Mouse (Mus musculus) heart, embryonic 13.5 days (tissue): ENCODE measurements at regions not wholly inside any gene's neighbourhood (a gene's known extent, or its start where the extent isn't known, plus 50 kb on each side); places are given as distances from the start of the nearest gene placed in this dataset.

ENCODE experiments used
- ATAC-seq: fragments of 200-750 bp; cut with Nextera tagmentation; 2 replicates; pipeline ENCODE4 v1.8.0; 2017; ENCODE audit warnings: moderate TSS enrichment; ENCODE audit not compliant: insufficient number of reproducible peaks, low FRiP score, low TSS enrichment; ENCODE audit errors: extremely low read depth
- H3K27ac ChIP-seq: fragments of 300-500 bp; sonication (generic); replicated peaks from 2 replicates; pipeline ENCODE4 v1.5.1; 2015; ENCODE audit warnings: moderate library complexity, mild to moderate bottlenecking, inconsistent platforms
- H3K27me3 ChIP-seq: fragments of 300-500 bp; sonication (generic); replicated peaks from 2 replicates; pipeline ENCODE4 v1.6.1; 2015; ENCODE audit warnings: mild to moderate bottlenecking, inconsistent platforms
- H3K36me3 ChIP-seq: fragments of 300-500 bp; sonication (generic); 2 replicates; pipeline ENCODE4 v1.6.1; 2015; ENCODE audit warnings: mild to moderate bottlenecking, inconsistent platforms
- H3K4me1 ChIP-seq: fragments of 300-500 bp; sonication (generic); 2 replicates; pipeline ENCODE4 v1.6.1; 2015; ENCODE audit warnings: inconsistent platforms
- H3K4me2 ChIP-seq: fragments of 300-500 bp; sonication (generic); 2 replicates; pipeline ENCODE4 v1.6.1; 2015; ENCODE audit warnings: inconsistent platforms, mild to moderate bottlenecking, moderate library complexity
- H3K4me3 ChIP-seq: fragments of 300-500 bp; sonication (generic); 2 replicates; pipeline ENCODE4 v1.5.1; 2015; ENCODE audit warnings: moderate library complexity, mild to moderate bottlenecking, inconsistent platforms
- H3K9ac ChIP-seq: fragments of 300-500 bp; sonication (generic); 2 replicates; pipeline ENCODE4 v1.6.1; 2015; ENCODE audit warnings: inconsistent platforms, mild to moderate bottlenecking, moderate library complexity
- H3K9me3 ChIP-seq: fragments of 300-500 bp; sonication (generic); 2 replicates; pipeline ENCODE4 v1.6.1; 2016; ENCODE audit warnings: inconsistent platforms
- WGBS: fragments of 180-500 bp; shearing (Covaris S2); methylation state at CpG from one replicate; pipeline ENCODE4 v1.1.7; 2015; ENCODE audit warnings: mixed read lengths; 5-methylcytosine and 5-hydroxymethylcytosine counted together

DNA sequence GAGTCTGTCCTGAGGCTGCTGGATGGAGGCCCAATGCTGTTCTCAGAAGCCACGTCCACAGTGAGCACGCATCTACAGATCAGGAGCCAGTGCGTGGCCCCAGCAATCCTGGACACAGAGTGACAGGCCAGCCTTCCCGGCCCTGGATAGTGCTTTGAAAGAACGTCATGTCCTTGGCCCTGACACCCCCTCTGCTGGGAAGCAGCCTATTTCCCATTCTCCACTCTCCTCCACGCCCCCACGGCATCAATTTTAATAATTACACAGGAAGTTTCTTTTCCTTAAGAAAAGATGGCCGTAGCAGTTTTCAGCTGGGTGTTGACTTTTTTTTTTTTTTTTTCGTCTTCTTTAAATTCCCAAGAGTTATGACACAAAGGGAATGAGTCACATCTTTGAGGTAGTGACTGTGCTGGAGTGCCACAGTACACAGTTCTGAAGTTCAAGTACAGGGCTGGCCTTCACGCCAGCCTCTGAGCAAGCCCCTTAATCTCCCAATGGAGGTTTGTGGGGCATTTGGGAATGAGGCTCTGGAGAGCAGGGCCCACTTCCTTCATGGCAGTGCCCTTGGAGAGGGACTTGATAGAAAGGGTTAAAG is 1280.1 kb upstream of the A1bg start:
- 0 out of 2 replicates have a peak, but pooled peaks cover 5% of the 10 kb centered on the region for H3K4me1 ChIP-seq
- no peak overlapping the region for H3K9ac ChIP-seq
- H3K27me3 ChIP-seq, result no peaks in the 10 kb centered on the region
- 75% methylated on average over 10 of the region's 10 CpGs for WGBS
- H3K27ac ChIP-seq, result no peak overlapping the region
- 0 out of 2 replicates have a peak, but pooled peaks cover 4% of the 10 kb centered on the region for H3K36me3 ChIP-seq
- no peak overlapping the region for H3K4me2 ChIP-seq
- H3K4me3 ChIP-seq, result no peak overlapping the region
- no peak for ATAC-seq
- H3K9me3 ChIP-seq, result peaks cover 6% of the 10 kb centered on the region

DNA sequence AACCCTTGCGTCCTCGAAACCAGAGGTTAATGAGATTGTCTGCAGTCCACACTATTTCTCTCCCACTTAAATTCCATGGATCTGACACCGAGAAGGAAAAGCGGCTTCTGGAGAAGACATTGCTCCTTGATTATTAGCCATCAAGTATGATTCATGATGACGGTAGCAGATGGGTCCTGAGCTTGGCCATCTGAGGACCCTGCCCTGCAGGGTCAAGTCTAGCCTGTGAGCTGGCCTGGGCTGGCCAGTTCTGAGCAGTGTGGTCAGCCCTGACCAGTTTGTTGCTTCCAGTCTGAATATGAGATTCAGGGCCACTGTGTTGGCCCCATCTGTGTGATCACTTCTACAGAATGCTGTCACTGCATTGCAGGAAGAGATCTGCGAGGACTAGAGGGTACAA is 1275.9 kb upstream of the A1bg start:
- WGBS, result 85% methylated on average over 6 of the region's 6 CpGs

DNA sequence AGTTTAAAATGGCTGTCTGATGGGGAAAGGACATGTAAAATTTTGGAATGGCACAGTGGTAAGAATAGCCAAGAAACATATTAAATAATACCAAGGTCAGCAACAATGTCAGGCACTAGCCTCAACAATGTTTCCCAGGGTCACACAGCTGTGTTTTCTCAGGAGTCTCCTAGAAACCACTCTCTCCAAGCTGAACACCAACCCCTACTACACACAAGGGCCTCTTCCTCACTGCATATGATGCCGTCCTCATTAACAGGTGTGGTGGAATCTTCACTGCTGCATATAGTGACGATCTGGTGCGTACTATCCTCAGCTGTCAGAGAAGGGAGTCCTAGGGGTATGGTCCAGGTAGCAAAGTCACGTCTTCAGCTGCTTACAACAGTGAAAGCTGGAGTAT is 1275.4 kb upstream of the A1bg start:
- H3K9ac ChIP-seq, result no peak overlapping the region
- no peaks in the 10 kb centered on the region for H3K27me3 ChIP-seq
- H3K9me3 ChIP-seq, result peaks cover 6% of the 10 kb centered on the region
- no peaks in the 10 kb centered on the region for H3K4me1 ChIP-seq
- no peak overlapping the region for H3K4me2 ChIP-seq
- WGBS, result 90% methylated on average over 4 of the region's 4 CpGs
- ATAC-seq, result no peak
- H3K36me3 ChIP-seq, result 0 out of 2 replicates have a peak, but pooled peaks cover 4% of the 10 kb centered on the region
- no peak overlapping the region for H3K27ac ChIP-seq
- no peak overlapping the region for H3K4me3 ChIP-seq

More for the DNA sequence above, 1275.9 kb upstream of the A1bg start:
- H3K9me3 ChIP-seq, result peaks cover 6% of the 10 kb centered on the region
- no peaks in the 10 kb centered on the region for H3K4me1 ChIP-seq
- H3K27ac ChIP-seq, result no peak overlapping the region
- no peak for ATAC-seq
- no peaks in the 10 kb centered on the region for H3K27me3 ChIP-seq
- H3K9ac ChIP-seq, result no peak overlapping the region
- H3K4me2 ChIP-seq, result no peak overlapping the region
- H3K36me3 ChIP-seq, result 0 out of 2 replicates have a peak, but pooled peaks cover 4% of the 10 kb centered on the region
- no peak overlapping the region for H3K4me3 ChIP-seq

DNA sequence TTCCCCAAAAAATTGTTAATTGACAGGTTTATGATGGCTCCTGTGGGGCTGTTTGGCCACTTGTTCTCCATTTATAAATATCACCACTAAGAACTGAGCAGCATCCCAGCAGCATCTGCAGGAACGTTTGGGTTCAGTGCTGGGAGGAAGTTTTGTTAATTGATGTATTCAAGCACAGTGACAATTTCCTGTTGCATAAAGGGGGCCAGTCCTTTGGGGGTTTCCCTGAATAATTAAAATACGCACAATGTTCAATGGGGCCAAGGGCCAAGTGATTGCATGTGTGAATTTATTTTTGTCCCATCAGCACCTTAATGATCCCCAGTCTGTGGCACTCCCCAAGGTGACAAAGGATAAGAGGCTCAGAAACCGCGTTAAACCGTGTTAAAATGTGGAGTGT is 1272.6 kb upstream of the A1bg start:
- no peak for ATAC-seq
- no peaks in the 10 kb centered on the region for H3K36me3 ChIP-seq
- H3K4me3 ChIP-seq, result no peak overlapping the region
- H3K4me2 ChIP-seq, result no peak overlapping the region
- H3K4me1 ChIP-seq, result peaks cover 7% of the 10 kb centered on the region
- no peaks in the 10 kb centered on the region for H3K9me3 ChIP-seq
- no peak overlapping the region for H3K27ac ChIP-seq
- no peaks in the 10 kb centered on the region for H3K27me3 ChIP-seq
- 57% methylated on average over 5 of the region's 5 CpGs for WGBS
- no peak overlapping the region for H3K9ac ChIP-seq

DNA sequence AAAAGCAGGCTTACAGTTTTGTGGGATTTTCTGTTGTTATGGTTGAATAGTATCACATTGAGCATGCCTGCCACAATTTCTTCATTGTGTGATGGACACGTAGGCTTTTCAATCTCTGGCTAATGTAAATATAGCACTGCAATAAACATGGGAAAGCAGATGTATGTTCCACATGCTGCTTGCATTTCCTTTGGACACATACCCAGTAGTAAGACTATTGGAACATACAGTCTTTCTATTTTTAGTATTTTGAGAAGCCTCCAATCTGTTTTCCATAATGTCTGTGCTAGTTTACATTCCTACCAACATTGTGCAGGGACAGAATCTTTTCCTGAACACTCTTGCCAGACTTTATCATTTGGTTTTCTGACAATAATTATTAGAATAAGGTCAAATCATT is 1269.9 kb upstream of the A1bg start:
- Histone ChIP-seq H3K9me3 (no peaks in the 10 kb centered on the region), H3K27me3 (no peaks in the 10 kb centered on the region), H3K4me1 (peaks cover 15% of the 10 kb centered on the region), H3K27ac (no peak overlapping the region), H3K9ac (no peak overlapping the region), H3K4me3 (no peak overlapping the region), H3K4me2 (no peak overlapping the region), H3K36me3 (no peaks in the 10 kb centered on the region)
- WGBS, result 85% methylated on average over 1 of the region's 1 CpGs
- no peak for ATAC-seq

DNA sequence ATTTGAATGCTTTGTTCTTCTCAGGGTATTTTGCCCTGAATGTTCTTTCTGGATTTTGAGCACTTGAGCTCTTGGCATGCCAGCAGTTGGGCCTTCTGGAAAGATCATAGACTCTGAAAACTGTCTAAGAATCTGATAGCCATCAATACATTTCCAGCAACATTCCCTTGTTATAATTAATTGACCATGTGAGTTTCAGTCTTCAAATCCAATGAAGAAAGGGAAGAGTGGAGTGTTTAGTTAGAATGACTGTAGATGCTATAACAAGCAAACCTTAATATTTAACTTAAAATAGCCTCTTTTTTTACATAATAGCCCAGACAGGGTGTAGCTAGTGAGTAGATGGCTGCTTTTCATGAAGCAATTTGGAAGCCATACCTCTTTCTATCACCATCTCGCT is 1268.8 kb upstream of the A1bg start:
- no peak overlapping the region for H3K4me3 ChIP-seq
- peaks cover 15% of the 10 kb centered on the region for H3K4me1 ChIP-seq
- H3K36me3 ChIP-seq, result no peaks in the 10 kb centered on the region
- H3K9ac ChIP-seq, result no peak overlapping the region
- WGBS, result 91% methylated on average over 1 of the region's 1 CpGs
- H3K9me3 ChIP-seq, result no peaks in the 10 kb centered on the region
- no peaks in the 10 kb centered on the region for H3K27me3 ChIP-seq
- no peak for ATAC-seq
- no peak overlapping the region for H3K27ac ChIP-seq
- H3K4me2 ChIP-seq, result no peak overlapping the region

DNA sequence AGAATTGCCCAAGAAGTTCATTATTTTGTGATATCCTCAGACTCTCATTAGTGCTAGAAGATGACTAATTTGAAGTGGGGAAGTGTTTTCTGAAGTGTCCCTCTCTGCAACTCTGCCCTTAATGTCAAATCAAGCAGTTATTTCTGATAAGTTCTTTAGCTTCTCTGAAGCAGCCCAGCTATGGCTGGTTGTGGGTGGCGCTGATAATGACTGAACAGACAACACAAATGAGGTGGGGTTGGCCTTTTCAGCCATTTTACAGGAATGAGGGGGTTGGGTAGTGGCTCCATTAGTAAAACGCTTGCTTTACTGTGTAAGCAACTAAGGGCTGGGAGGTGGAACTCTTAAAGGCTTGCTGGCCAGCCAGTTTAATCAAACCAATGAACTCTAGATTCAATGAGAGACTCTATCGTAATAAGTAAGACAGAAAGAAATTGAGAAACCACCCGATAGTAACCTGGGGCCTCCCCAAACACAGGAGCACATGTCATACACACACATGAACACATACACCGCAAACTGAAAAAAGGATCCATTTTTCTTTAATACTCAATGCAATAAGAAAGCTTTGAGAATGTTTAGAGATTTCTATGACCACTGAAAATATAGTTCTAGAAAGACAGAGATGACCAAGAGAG is 1268.3 kb upstream of the A1bg start:
- no peaks in the 10 kb centered on the region for H3K36me3 ChIP-seq
- H3K4me2 ChIP-seq, result no peak overlapping the region
- no peak overlapping the region for H3K4me3 ChIP-seq
- H3K27ac ChIP-seq, result no peak overlapping the region
- WGBS, result 82% methylated on average over 5 of the region's 5 CpGs
- no peaks in the 10 kb centered on the region for H3K9me3 ChIP-seq
- H3K9ac ChIP-seq, result no peak overlapping the region
- no peak for ATAC-seq
- no peaks in the 10 kb centered on the region for H3K27me3 ChIP-seq
- H3K4me1 ChIP-seq, result peaks cover 15% of the 10 kb centered on the region

DNA sequence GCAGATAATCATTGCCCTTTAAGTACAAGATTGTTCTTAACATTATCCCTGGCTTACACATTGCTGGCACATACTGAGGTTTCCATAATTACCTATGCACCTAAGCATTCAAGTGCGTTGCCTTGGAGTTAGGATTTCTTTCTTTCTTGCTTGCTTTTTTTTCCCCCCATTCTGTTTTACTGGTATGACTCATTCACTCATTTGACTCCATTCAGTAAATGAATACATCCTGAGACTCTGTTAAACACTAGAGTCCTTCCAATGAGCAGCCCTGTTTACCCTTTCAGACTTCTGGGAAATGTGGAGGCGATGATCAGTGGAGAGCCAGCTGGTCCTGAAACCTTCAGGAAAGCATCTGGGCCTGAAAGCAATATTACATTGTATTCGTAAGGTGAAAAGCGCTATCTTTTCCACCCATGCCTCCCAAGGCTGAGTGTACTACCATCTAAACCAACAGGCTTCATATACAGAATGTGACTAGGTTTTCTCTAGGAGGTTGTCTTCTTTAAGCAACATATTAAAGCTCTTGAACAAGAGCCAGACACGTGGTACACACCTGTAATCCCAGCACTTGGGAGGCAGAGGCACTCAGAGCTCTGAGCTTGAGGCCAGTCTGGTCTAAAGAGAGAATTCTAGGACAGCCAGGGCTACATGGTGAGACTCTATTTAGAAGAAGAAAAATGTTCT is 1267.6 kb upstream of the A1bg start:
- no peak overlapping the region for H3K9ac ChIP-seq
- H3K27ac ChIP-seq, result no peak overlapping the region
- H3K4me1 ChIP-seq, result peaks cover 15% of the 10 kb centered on the region
- 79% methylated on average over 5 of the region's 5 CpGs for WGBS
- H3K9me3 ChIP-seq, result no peaks in the 10 kb centered on the region
- ATAC-seq, result no peak
- no peak overlapping the region for H3K4me3 ChIP-seq
- H3K4me2 ChIP-seq, result no peak overlapping the region
- H3K27me3 ChIP-seq, result no peaks in the 10 kb centered on the region
- H3K36me3 ChIP-seq, result no peaks in the 10 kb centered on the region

DNA sequence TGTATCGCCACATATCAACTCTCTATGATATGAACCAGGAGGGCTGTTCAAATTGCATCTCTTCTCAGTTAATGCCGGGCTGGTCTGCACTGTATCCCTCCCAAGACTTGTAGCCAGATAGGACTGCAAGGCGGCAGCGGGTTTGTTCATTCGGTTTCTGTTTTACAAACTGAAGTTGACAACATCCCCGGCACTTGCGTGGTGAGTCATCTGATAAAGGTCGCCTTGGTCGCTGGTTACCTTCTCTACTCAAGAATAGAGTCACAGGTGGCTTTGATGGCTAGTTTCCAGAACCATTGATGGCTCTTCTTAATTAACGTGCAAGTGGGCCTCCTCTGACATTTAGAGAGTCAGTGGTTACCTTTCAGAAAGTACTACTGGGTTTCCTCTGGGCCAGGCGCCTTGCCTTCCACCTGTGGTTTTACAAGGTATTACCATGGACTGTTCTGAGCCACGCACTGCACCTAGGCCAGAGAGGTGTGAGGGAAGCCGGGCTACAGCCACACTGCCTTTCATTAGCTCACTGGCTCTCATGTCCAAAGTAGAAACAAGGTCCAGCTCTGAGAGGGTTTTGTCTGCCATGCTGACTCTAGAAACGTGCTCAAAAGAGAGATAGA is 1266.9 kb upstream of the A1bg start:
- no peak overlapping the region for H3K27ac ChIP-seq
- WGBS, result 82% methylated on average over 14 of the region's 14 CpGs
- H3K9me3 ChIP-seq, result no peaks in the 10 kb centered on the region
- no peak overlapping the region for H3K4me3 ChIP-seq
- H3K36me3 ChIP-seq, result no peaks in the 10 kb centered on the region
- H3K4me2 ChIP-seq, result no peak overlapping the region
- H3K9ac ChIP-seq, result no peak overlapping the region
- no peaks in the 10 kb centered on the region for H3K27me3 ChIP-seq
- ATAC-seq, result no peak
- H3K4me1 ChIP-seq, result peaks cover 15% of the 10 kb centered on the region

DNA sequence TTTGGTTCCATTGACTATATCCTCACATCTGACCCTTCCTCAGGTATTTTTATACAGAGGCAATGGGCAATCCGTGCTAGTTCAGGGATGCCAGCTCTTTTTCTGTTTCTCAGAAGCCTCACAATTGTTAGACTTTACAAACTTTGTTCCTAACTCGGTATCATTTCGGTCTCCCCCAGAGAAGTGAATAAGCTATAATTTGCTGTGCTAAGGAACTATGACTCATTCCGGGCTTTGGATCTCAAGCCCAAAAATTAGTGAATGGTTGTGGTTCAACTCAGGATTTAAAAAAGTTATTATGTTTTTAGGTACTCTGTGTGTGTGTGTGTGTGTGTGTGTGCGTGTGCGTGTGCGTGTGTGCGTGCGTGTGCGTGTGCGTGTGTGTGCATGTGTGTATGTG is 1263.7 kb upstream of the A1bg start:
- Histone ChIP-seq H3K36me3 (no peaks in the 10 kb centered on the region), H3K27me3 (no peaks in the 10 kb centered on the region), H3K9ac (no peak overlapping the region), H3K4me2 (no peak overlapping the region), H3K4me3 (no peak overlapping the region), H3K9me3 (no peaks in the 10 kb centered on the region), H3K27ac (no peak overlapping the region), H3K4me1 (peaks cover 17% of the 10 kb centered on the region)
- no peak for ATAC-seq
- WGBS, result 90% methylated on average over 11 of the region's 11 CpGs

DNA sequence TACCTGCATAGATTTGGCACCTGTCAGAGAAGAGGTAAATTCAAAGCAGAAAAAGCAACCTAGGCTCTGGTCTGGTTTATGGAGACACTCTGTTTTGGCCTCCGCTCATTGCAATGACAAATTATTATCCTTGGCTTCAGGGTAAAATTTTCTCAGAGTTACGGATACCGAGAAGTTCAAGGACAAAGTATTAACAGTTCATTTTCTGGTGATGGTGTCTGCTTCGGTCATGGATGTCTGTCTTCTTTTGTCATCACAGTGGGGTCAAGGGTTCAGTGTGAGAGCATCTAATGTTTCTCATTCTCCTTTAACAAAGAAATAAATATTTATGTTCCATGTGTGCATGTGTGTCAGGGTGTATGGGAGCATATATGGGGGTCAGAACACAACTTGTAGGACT is 1261.0 kb upstream of the A1bg start:
- Histone ChIP-seq H3K4me1 (peaks cover 8% of the 10 kb centered on the region), H3K9me3 (no peaks in the 10 kb centered on the region), H3K27ac (no peak overlapping the region), H3K9ac (no peak overlapping the region), H3K27me3 (no peaks in the 10 kb centered on the region), H3K36me3 (no peaks in the 10 kb centered on the region), H3K4me2 (no peak overlapping the region), H3K4me3 (no peak overlapping the region)
- ATAC-seq, result no peak
- WGBS, result 92% methylated on average over 4 of the region's 4 CpGs
